Mouse (Mus musculus) hindbrain, postnatal 0 days (tissue): ENCODE measurements at regions not wholly inside any gene's neighbourhood (a gene's known extent, or its start where the extent isn't known, plus 50 kb on each side); places are given as distances from the start of the nearest gene placed in this dataset.

Experiments
- ATAC-seq: fragments of 200-750 bp; cut with Nextera tagmentation; 2 replicates; pipeline ENCODE4 v1.8.0; 2017; ENCODE audit warnings: mild to moderate bottlenecking, moderate TSS enrichment, moderate library complexity
- DNase-seq: peaks from one replicate; pipeline ENCODE4 v3.0.0-alpha.2; 2015; ENCODE audit warnings: low spot score
- H3K27ac ChIP-seq: fragments of 300-500 bp; sonication (generic); 2 replicates; pipeline ENCODE4 v1.5.1; 2014; ENCODE audit warnings: mild to moderate bottlenecking
- H3K27me3 ChIP-seq: fragments of 300-500 bp; sonication (generic); 2 replicates; pipeline ENCODE4 v1.6.1; 2014; ENCODE audit warnings: low read length, mixed read lengths; ENCODE audit not compliant: insufficient read depth
- H3K36me3 ChIP-seq: fragments of 300-500 bp; sonication (generic); 2 replicates; pipeline ENCODE4 v1.6.1; 2014; ENCODE audit warnings: low read length, mixed read lengths; ENCODE audit not compliant: insufficient read depth
- H3K4me1 ChIP-seq: fragments of 300-500 bp; sonication (generic); 2 replicates; pipeline ENCODE4 v1.6.1; 2014; ENCODE audit warnings: antibody characterized with exemption, low read length, mixed read lengths; ENCODE audit not compliant: insufficient read depth
- H3K4me2 ChIP-seq: fragments of 300-500 bp; sonication (generic); 2 replicates; pipeline ENCODE4 v1.6.1; 2014; ENCODE audit warnings: low read depth, mild to moderate bottlenecking, low read length, moderate library complexity, mixed read lengths
- H3K4me3 ChIP-seq: fragments of 300-500 bp; sonication (generic); 2 replicates; pipeline ENCODE4 v1.5.1; 2014; ENCODE audit warnings: low read length
- H3K9ac ChIP-seq: fragments of 300-500 bp; sonication (generic); replicated peaks from 2 replicates; pipeline ENCODE4 v1.6.1; 2014; ENCODE audit warnings: mild to moderate bottlenecking, low read length, moderate library complexity, mixed read lengths
- H3K9me3 ChIP-seq: fragments of 300-500 bp; sonication (generic); 2 replicates; pipeline ENCODE4 v1.6.1; 2016; ENCODE audit warnings: low read length, mixed read lengths
- CTCF ChIP-seq: IDR thresholded peaks from 2 replicates; pipeline ENCODE4 v1.5.1; 2016; ENCODE audit warnings: antibody characterized with exemption, control low read depth, low read depth
- WGBS: fragments of 180-500 bp; shearing (Covaris S2); extraction: QIAGEN DNeasy Blood & Tissue Kit; methylation state at CpG from one replicate; pipeline ENCODE4 v1.1.7; 2014; 5-methylcytosine and 5-hydroxymethylcytosine counted together

GRCm38 (mm10) chr14:107845289-107846215 lies 1068.4 kb downstream of the Slitrk1 start:
- Histone ChIP-seq H3K27me3 (no peaks in the 10 kb centered on the region), H3K4me1 (no peaks in the 10 kb centered on the region), H3K9me3 (no peaks in the 10 kb centered on the region), H3K9ac (no peak overlapping the region), H3K36me3 (no peaks in the 10 kb centered on the region), H3K27ac (no peak overlapping the region), H3K4me3 (no peak overlapping the region), H3K4me2 (no peak overlapping the region)
- 45% methylated on average over 3 of the region's 3 CpGs for WGBS
- no peak for ATAC-seq
- no peak for TF ChIP-seq CTCF
- no peak for DNase-seq

GRCm38 (mm10) chr14:107844533-107844932 lies 1069.4 kb downstream of the Slitrk1 start:
- DNase-seq, result no peak
- 94% methylated on average over 2 of the region's 2 CpGs for WGBS
- no peaks in the 10 kb centered on the region for H3K36me3 ChIP-seq

GRCm38 (mm10) chr14:107832976-107833375 lies 1081.0 kb downstream of the Slitrk1 start:
- H3K9ac ChIP-seq, result no peak overlapping the region
- no peaks in the 10 kb centered on the region for H3K36me3 ChIP-seq
- H3K4me3 ChIP-seq, result no peak overlapping the region
- H3K4me1 ChIP-seq, result no peaks in the 10 kb centered on the region
- WGBS, result 97% methylated on average over 1 of the region's 1 CpGs
- no peaks in the 10 kb centered on the region for H3K9me3 ChIP-seq
- no peak for DNase-seq
- no peaks in the 10 kb centered on the region for H3K27me3 ChIP-seq
- no peak for ATAC-seq
- no peak overlapping the region for H3K27ac ChIP-seq
- H3K4me2 ChIP-seq, result no peak overlapping the region
- TF ChIP-seq CTCF, result no peak

More at GRCm38 (mm10) chr14:107844533-107844932, 1069.4 kb downstream of the Slitrk1 start:
- no peak overlapping the region for H3K27ac ChIP-seq
- no peak overlapping the region for H3K9ac ChIP-seq
- no peaks in the 10 kb centered on the region for H3K4me1 ChIP-seq
- no peak for ATAC-seq
- H3K4me2 ChIP-seq, result no peak overlapping the region
- no peaks in the 10 kb centered on the region for H3K9me3 ChIP-seq
- no peak overlapping the region for H3K4me3 ChIP-seq
- no peaks in the 10 kb centered on the region for H3K27me3 ChIP-seq
- TF ChIP-seq CTCF, result no peak

GRCm38 (mm10) chr14:107785242-107785641 lies 1128.7 kb downstream of the Slitrk1 start:
- ATAC-seq (no peak), DNase-seq (no peak)
- Histone ChIP-seq H3K9ac (no peak overlapping the region), H3K36me3 (no peaks in the 10 kb centered on the region), H3K4me3 (no peak overlapping the region), H3K27me3 (no peaks in the 10 kb centered on the region), H3K4me1 (no peaks in the 10 kb centered on the region), H3K4me2 (no peak overlapping the region), H3K9me3 (no peaks in the 10 kb centered on the region), H3K27ac (no peak overlapping the region)
- no peak for TF ChIP-seq CTCF
- WGBS, result 83% methylated on average over 1 of the region's 1 CpGs
